Mouse (Mus musculus) spleen, postnatal 14 days (tissue): ENCODE results near the gene Gm10251.
"Not testable (repeated sequence)": the region's sequence is repeated elsewhere in the genome, so short reads cannot be mapped to it uniquely, and the experiment has no call there.

Source experiments
- DNase-seq, 2 experiments: peaks; one replicate each; pipeline ENCODE4 v3.0.0; 2021 to 2022; ENCODE audit warnings: low spot score in 2 of 2

Gene Gm10251

GRCm38 (mm10) chr14:6684070-6684469, at the start of gene Gm10251:
TSS of gene Gm10251 (minus strand) at chr14:6684170.
- not testable (repeated sequence) for DNase-seq

DNA sequence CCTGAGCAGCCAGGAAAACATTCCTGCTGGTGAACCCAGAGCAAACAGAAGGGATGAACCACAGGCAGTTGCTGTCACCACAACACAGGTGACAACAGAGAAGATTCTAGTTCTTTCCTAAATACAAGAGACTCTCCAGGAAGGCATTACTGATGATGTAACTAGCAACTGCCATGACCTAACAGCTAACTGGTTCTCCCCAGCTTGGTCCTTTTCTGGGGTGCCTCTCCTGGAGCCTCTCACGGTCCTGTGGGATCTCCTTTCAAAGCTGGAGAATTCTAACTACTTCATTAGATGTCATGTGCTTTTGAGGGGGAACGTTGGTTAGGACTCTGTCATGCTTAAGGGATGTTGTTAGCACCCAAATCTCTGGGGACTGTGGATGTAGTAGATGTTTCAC, 36.2 kb upstream of the Gm10251 start, which contains the start of gene Gm8050:
TSS of gene Gm8050 (minus strand) at position 101 of the 400 bp plus-strand sequence.
- not testable (repeated sequence) for DNase-seq

GRCm38 (mm10) chr14:6622318-6622717, 61.7 kb downstream of the Gm10251 start, which contains the start of gene Gm3460:
TSS of gene Gm3460 (minus strand) at chr14:6622418.
- not testable (repeated sequence) for DNase-seq

- DNase-seq, result not testable (repeated sequence)
Measured at GRCm38 (mm10) chr14:6606436-6606835, 77.5 kb downstream of the Gm10251 start.

- not testable (repeated sequence) for DNase-seq
Measured at GRCm38 (mm10) chr14:6605004-6605403, 79.0 kb downstream of the Gm10251 start.

DNA sequence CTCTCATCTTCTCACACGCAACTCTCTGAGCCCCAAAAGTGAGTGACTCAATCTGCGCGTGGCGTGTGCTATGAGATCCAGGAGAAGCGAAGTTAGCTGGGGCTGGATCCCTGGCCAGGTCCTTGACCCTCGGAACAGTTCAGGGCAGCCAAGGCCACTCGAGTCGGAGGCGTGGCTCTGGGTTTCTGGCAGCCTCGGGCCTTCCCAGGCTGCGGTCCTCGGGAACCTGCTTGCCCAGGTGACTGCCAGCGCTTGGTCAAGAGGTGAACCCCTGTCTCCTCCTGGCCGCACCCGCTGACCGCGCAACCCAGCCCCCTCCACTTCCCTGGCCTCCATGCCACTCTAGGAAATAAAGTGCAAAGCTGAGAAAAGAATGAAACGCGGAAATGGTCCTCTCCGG, 79.4 kb downstream of the Gm10251 start:
- DNase-seq, result not testable (repeated sequence)

- not testable (repeated sequence) for DNase-seq
Measured at GRCm38 (mm10) chr14:6590513-6590912, 93.5 kb downstream of the Gm10251 start, which contains the start of gene Gm3629. TSS of gene Gm3629 (minus strand) at chr14:6590613.
